Mouse (Mus musculus) adrenal gland, postnatal 36 days (tissue): ENCODE data around the gene Maml3. TPM values are rescaled to one million over a fixed set of nuclear protein-coding genes. Genes with fewer than 3 reads are reported as not detected.

ENCODE experiments used
- DNase-seq, 2 experiments: peaks; one replicate each; pipeline ENCODE4 v3.0.0; 2021; ENCODE audit warnings: mixed read lengths in 1 of 2
- total RNA-seq, 2 experiments: library from RNA; stranded (reverse); gene quantifications; 2 replicates each; pipeline ENCODE4 v1.2.3; 2021

The Maml3 gene
- total RNA-seq, 2 experiments from 2014 or later, result 7.6 to 9.9 TPM

DNA sequence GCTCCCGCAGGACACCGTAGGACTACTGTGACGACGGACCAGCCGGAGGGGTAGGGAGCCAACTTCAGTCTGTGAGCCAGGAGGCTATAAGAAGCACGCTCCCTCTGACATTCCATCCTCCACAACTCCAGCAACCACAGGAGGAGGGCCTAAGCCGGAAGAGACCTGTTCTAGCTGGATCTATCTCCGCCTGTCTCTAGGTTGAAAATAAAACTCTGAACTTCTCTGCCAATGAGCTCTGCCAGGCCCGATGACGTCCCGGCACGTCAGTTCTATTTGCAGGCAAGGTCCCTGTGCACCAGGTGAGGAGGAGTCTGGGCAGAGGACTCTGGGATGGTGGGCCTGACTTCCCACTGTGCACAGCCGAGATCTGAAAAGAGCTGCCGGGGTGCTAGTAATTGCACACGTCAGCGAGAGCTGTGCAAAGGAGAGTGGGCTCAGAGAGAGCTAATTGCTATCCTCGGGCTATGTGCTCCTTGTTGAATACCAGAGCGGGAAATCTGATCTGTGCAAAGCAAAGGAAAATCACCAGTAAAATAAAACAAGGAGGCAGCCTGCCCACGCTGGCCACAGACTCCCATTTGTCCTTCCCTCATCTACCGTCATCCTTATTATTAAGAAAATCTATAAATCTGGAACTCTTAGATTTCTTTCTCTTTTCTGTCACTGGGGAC, 58.7 kb downstream of the Maml3 start:
- DNase-seq, result peak; percentile 79 to 83

DNA sequence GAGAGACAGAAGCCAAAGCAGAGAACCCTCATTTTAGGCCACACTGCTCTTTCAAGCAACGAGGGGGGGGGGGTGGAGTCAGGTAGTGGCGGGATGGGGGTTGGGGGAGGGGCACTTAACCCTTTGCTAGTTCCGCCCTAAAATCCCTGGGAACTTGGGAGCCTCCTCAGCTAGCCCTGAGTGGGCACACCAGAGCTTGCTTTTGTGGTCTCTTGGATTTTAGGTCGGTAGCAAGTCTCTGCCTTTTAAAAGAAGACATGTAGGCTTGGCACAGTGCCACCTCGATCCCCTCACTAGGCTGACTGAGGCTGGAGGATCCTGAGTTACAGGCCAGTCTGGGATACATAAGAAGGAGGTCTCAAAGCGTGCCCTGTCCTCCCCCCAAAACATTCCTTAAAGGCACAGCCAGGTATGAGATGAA, 59.6 kb downstream of the Maml3 start:
- DNase-seq, result peak in 1 of 2 experiments; percentile 31

DNA sequence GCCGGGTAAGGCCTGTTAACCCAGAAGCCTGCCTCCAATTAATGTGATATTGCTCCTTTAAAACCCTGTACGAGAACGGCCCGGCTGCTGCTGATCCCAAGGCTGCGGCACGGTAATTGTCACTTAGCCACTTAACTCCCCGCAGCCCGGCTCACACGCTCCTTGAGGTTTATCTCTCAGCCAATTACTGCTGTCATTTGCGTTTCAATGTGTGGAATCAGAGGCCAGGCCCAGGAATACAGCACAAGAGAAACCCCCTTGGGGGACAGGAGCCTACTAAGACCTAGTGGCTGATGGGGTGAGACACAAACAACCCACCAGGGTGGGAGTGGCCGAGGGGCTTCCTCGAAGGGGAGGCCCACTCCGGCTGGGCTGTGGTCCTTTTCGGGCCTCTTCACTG, 60.2 kb downstream of the Maml3 start:
- peak; percentile 58 to 65 for DNase-seq

GRCm38 (mm10) chr3:52043847-52044246, 61.0 kb downstream of the Maml3 start:
- no peak for DNase-seq

DNA sequence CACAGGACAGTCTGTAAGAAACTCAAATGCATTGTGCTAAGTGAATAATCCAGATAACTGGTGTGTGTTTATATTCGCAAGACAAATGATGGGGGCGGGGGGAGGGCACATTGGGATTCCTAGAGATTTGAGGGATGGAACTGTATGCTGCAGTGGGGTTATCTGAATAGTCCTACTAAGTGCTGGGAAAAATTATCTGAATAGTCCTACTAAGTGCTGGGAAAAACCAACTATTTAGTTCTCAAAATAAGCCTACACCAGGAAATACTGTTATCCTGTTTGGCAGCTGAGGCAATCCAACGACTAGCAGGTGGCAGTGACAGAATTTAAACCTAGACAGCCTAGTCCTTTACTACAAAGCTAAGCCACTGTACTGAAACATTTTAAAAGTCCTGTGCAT, 62.2 kb downstream of the Maml3 start:
- DNase-seq, result no peak

- DNase-seq, result no peak
These were observed 64.9 kb downstream of the Maml3 start for GRCm38 (mm10) chr3:52039958-52040357.

- DNase-seq, result no peak
These were observed 67.6 kb downstream of the Maml3 start for GRCm38 (mm10) chr3:52037260-52037659.

- DNase-seq, result no peak
These were observed 69.5 kb downstream of the Maml3 start for GRCm38 (mm10) chr3:52035404-52035803.

DNA sequence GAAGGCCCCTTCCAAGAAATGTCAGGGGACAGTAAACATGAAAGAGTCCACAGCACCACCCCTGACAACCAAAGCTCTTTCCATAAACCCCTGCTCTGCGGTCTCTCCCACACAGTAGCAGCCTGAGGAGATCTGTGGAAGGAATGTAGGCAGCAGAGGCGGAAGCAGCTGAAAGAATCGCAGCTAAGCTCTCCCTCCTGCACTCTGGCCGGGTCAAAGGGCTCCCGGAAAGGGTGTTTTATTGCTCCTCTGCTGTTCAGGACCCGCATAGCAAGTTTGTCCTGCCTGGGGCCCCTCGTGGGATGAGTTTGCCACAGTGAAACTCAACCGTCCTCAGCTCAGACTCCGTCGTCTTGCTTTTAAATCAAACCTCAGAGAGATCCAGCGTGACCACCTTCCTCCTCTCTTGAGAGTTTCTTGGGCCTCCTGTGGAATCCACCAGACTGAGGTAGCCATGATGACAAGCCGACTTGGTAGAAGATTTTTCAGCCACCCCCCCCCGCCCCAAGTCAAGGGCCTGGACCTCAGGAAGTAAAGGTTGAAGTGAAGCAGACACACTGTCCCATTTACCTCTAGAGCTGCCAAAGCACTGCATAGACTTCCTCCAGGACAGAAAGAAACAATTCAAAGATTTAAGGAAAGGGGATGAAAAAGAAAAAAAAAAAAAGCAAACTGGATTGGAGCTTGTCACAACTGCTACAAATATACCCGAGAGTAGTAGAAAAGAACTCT, 70.9 kb downstream of the Maml3 start:
- DNase-seq, result no peak

- DNase-seq, result no peak
These were observed 73.5 kb downstream of the Maml3 start for GRCm38 (mm10) chr3:52031327-52031726.

- DNase-seq, result no peak
These were observed 74.8 kb downstream of the Maml3 start for GRCm38 (mm10) chr3:52030114-52030513.

DNA sequence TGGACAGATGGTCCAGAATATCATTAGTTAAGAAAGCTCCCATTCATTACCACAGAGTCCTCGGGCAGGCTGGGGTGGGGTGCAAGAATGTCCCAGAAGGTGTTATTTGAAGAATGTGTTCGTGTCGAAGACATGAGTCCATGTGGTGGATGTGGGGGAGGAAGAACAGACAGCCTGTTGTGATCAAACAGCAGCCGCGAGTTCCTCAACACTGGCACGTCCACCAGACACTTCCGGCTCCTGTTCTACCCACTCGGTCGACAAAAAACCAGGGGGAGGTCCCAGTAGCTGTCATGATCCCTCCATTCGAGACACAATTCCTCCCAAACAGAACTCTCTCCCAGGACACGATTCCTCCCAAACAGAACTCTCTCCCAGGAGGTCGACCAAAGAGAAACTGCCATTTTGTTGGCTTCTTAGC, 75.2 kb downstream of the Maml3 start:
- DNase-seq, result no peak

GRCm38 (mm10) chr3:52027972-52028371, 76.9 kb downstream of the Maml3 start:
- no peak for DNase-seq

- DNase-seq, result no peak
These were observed 82.4 kb downstream of the Maml3 start for GRCm38 (mm10) chr3:52022486-52022885.

DNA sequence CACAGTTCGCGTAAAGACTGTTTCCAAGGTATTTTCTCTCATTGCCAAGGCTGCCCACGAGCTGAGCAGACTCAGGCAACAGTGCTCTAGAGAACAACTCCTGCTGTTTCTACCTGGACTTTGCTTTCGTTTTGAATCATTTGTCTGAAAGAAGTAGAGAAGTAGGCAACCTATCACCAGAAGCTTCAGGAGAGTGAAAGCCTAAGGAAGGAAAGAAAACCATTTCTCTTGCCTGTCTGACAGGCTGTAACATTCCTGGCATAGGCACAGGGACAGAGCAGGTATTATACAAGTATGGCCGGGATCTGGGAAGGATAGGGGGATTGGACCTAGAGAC, 86.8 kb downstream of the Maml3 start:
- no peak for DNase-seq

DNA sequence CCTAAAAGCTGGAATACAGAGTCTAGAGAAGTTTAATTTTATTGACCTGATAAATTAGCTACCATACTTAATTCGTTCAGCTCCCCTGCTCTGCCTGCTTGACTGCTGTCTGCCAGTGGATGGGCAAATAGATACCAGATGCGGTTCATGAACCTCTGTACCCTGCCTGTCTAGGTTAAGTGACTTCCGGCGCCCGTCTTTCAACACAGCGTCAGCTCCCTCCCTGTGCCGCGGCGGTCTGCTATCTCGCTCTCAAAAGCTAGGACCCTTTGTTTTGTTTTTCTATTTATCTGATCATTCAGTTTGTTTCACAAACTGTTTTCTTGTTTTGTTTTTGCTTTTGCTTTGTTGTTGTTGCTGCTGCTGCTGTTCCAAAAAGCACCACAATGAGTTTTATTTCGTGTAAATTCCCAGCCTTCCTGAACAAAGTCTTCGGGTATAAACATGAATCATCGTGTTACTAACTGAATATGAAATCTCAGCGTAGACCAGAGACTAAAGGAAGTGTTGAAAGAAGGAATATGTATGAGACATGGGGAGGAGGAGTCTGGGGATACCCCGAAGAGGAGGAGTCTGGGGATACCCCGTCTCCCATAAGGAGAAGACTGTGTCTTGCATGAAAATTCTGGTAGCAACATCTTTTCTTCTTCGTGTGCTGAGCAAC, 87.3 kb downstream of the Maml3 start:
- DNase-seq, result peak in 1 of 2 experiments; percentile 32

GRCm38 (mm10) chr3:52016178-52016577, 88.7 kb downstream of the Maml3 start:
- DNase-seq, result no peak

- no peak for DNase-seq
These were observed 89.3 kb downstream of the Maml3 start for GRCm38 (mm10) chr3:52015556-52015955.

DNA sequence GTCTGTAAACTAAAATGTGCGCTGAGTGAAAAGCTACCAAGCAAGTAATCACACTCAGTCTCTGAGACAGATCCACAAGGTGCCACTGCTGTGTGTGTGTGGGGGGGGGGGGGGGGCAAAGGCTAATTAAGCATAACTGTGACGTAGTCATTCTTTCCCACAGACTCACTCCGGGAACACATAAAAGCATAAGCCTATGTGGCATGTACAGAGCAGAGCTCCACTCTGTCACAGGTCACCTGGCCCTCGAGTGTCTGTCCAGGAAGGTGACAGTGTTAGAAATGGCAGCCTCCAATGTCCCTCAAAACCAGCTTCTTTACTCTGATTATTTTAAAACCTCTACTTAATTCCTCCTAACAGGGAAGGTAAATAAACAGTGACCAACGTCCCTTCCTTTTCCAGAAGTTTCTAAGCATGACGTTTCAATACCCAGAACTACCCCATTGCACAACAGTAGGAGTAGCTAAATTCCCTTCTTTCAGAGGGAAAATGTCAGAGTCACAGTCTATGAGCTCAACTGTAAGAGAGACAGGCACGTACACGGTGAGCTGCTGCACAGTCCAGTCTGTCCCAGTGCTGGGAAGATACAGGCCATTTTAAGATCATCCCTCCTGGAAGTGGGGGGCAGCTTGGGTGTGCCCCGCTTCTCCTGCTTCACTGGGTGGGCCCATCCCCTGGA, 93.7 kb downstream of the Maml3 start:
- no peak for DNase-seq

- DNase-seq, result no peak
These were observed 95.6 kb downstream of the Maml3 start for GRCm38 (mm10) chr3:52009321-52009720.

DNA sequence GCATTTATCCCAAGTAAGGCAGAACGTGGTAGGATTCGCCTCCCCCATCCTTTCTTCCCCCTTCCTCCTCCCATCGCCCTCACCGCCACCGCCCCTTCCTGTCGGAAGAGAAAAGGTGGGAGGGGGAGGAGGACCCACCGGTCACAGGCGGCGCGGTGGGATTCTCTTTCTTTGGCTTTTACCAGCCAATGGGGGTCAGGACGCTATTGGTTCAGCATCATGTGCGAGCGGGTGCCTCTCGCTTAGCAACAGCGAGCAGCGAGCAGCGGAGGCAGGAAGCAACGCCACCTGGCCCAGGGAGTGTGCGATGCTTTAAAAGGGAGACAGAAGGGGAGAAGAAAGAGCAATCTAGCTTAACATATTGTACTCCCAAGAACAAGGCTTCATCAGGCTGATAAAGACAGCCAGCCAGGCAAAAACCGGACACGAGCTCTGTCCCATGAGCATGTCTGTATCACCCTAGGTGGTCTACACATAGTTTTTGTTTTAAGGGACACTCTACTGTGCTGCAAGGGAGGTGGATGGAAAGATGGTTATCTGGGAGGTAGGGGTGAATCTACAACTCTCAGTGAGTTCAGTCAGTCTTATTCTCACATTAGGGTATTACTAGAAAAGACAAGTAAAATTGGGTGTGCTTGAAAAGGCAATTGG, 97.1 kb downstream of the Maml3 start:
- DNase-seq, result peak; percentile 51 to 55

DNA sequence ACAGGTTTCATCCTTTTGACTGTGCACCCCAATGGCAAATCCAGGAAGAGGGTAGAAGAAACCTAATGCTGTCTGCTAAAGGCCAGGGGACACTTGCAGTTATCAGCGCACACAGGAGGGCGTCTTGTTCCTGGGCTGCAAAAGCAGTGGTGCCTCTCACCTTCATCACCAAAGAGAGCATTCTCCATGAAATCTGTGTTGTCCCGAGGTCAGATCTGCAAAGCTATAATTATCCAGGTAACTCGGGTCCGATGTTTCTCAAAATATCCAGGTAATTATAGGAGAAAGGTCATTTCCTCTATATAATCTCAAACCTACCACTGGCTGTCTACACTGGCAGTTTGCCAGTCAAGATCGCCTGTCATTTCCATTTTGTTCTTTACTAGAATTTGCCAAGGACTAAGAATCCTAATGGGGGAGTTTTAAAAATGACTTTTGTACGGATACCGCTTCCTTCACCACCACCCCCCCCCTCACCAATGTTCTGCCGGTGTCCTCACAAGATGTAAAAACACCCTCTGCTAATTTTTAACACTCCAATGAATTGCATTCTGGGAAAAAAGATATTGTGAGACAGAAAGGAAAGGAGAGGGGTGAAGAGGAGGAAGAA, 98.0 kb downstream of the Maml3 start:
- no peak for DNase-seq
